Mouse (Mus musculus): ENCODE measurements around the gene Bbs9. TPM values are rescaled to one million over a fixed set of nuclear protein-coding genes. Genes with fewer than 3 reads are reported as not detected.

Bbs9 gene
- total RNA-seq, 2 experiments from 2014 or later = 27.7 to 29.5 TPM

- H3K4me3 ChIP-seq = no peak overlapping the region
- intact Hi-C loops (cut with DNase I) = no loop called here
- no peak overlapping the region for H3K27ac ChIP-seq
- DNase-seq (ENCODE audit: extremely low spot score in 1 of 2, low spot score in 2 of 2) = no peak
- no peak for TF ChIP-seq CTCF (IDR thresholded peaks at IDR 0.05)
These were observed 69.1 kb downstream of the Bbs9 start for GRCm38 (mm10) chr9:22544349-22545341.

GRCm38 (mm10) chr9:22551273-22551672 lies 75.8 kb downstream of the Bbs9 start:
- intact Hi-C loops (cut with DNase I) = loop anchor here (10.0 kb wide), 2 partner anchors 154 to 464 kb away; no protein-coding TSS in a partner anchor
- DNase-seq (ENCODE audit: extremely low spot score in 1 of 2, low spot score in 2 of 2) = no peak
- H3K27ac ChIP-seq = no peak overlapping the region
- TF ChIP-seq CTCF (IDR thresholded peaks at IDR 0.05) = no peak
- no peak overlapping the region for H3K4me3 ChIP-seq

DNA sequence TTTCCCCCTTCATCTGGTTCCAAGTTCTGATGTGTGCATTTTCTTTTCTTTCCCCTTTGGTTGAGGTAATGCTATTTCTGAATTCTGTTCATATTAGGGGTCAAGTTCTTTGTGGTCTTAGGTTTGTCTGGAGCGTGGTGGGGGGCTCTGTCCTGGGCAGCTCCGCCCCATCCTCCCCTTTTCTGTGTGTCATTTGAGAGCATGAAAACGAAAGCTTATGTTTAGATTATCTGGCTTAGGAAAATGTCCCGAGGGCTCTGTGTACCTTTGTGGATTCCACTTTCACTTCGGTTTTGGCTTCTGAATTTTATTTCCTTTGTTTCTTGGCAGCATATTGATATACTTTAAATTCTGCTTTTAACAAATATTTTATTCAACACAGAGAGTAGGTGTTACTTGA lies 80.6 kb downstream of the Bbs9 start:
- Histone ChIP-seq H3K27ac (no peak overlapping the region), H3K4me3 (no peak overlapping the region)
- TF ChIP-seq CTCF (IDR thresholded peaks at IDR 0.05) = no peak
- DNase-seq (ENCODE audit: extremely low spot score in 1 of 2, low spot score in 2 of 2) = no peak
- intact Hi-C loops (cut with DNase I) = loop anchor here (2.0 to 10.0 kb wide), 3 partner anchors 149 to 657 kb away; no protein-coding TSS in a partner anchor

DNA sequence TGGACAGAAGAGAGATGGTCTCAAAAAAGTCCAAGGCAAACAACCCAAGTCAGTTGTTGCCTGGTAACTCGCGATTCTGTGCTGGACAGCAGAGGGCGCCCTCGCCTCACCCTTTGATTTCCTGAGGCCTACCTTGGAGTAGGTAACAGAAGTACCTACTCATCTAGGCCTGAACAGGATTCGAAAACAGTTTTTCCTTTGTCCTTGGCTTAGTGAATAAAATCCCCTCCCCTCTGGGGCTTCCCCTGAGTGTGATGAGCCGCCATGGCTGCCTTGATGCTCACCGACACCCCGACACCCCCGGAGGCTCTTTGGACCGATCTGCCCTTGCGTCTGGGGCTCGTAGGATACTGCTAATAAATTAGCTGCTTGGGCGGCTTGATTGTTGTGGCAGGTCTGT lies 82.0 kb downstream of the Bbs9 start:
- no peak overlapping the region for H3K27ac ChIP-seq
- DNase-seq (ENCODE audit: extremely low spot score in 1 of 2, low spot score in 2 of 2) = peak; percentile 76 to 81
- no peak overlapping the region for H3K4me3 ChIP-seq
- peak; percentile 87 for TF ChIP-seq CTCF (IDR thresholded peaks at IDR 0.05)
- intact Hi-C loops (cut with DNase I) = loop anchor here (1.0 to 10.0 kb wide), 4 partner anchors 147 to 693 kb away; no protein-coding TSS in a partner anchor

DNA sequence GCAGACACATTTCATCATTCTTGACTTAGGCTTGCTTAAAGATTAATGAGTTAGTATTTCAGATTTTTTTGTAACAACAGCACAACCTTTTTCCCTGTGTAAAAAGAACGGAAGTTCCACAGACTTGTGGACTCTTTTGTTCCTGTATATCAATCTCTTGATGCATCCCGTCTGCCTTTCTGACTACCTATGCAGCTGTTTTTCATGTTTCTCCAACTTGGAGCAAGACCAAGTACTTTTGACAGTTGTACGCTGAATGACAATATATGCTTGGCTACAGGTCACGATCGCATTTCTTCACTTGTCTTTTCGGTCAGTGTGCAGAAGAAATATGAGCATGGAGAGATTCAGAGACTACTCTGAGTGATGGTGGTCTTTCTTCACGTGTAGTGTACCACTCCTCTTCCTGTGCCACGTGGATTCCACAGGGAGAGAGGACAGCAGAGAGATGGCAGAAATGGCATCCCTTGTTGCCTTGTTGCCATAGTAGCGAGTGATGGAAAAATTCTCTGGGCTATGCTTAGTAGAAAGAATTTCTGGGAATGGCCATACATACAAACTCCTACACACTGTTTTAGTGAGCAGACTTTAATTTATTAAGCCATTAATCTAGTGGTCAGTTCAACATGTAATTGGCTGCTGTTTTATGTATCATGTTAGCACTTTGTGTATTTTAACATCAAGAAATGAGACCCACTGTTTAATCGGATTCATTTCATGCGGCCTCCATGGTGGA lies 88.3 kb downstream of the Bbs9 start:
- Histone ChIP-seq H3K27ac (no peak overlapping the region), H3K4me3 (no peak overlapping the region)
- TF ChIP-seq CTCF (IDR thresholded peaks at IDR 0.05) = no peak
- no peak for DNase-seq (ENCODE audit: extremely low spot score in 1 of 2, low spot score in 2 of 2)
- intact Hi-C loops (cut with DNase I) = no loop called here

DNA sequence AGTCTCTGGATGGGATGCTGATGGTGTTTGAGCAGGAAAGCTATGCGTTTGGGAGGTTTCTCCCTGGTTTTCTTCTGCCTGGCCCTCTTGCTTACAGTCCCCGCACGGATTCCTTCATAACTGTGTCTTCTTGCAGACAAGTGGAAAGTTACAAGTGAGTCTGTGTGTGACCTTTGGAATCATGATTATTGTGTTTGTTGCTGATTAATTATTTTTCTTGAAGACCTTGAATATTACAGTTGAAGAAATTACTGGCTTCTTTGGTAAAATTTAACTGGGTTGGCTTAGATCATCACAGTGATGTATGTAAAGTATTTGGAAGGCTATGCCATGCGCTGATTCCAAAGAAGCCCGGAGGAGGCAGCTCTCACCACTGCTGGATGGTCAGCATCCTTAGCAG lies 92.2 kb downstream of the Bbs9 start:
- intact Hi-C loops (cut with DNase I) = no loop called here
- no peak overlapping the region for H3K27ac ChIP-seq
- TF ChIP-seq CTCF (IDR thresholded peaks at IDR 0.05) = no peak
- DNase-seq (ENCODE audit: extremely low spot score in 1 of 2, low spot score in 2 of 2) = no peak
- no peak overlapping the region for H3K4me3 ChIP-seq

DNA sequence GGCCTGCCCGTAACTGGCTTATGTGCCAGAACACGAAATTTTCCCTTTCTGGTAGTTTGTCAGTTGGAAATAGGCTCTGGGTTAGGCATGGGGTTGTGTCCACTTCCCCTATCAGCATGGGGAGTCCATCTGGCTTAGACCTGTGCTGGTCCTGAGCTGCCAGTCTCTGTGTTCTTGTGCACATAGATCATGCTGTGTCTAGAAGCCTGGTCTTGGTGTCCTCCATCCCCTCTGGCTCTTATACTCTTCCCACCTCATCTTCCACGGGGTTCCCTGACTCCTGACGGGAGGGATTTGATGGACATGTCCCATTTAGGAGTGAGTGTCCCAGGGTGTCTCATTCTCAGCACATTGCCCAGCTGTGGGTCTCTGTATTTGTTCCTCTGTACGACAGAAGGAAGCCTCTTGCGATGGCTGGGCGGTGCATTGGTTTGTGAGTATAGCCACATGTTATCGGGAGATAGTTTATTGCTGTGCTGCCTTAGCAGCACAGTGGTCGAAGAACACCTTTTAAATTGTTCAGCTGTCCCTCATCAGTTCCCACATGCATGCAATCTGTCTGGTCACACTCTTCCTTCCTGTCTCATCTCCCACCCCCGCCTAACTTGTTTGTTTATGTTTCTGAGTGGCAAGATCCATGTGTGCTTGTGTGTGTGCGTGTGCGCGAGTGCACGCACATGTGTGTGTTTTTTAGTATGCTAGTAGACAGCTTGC lies 101.1 kb downstream of the Bbs9 start:
- intact Hi-C loops (cut with DNase I) = no loop called here
- TF ChIP-seq CTCF (IDR thresholded peaks at IDR 0.05) = no peak
- no peak overlapping the region for H3K4me3 ChIP-seq
- no peak for DNase-seq (ENCODE audit: extremely low spot score in 1 of 2, low spot score in 2 of 2)
- no peak overlapping the region for H3K27ac ChIP-seq

DNA sequence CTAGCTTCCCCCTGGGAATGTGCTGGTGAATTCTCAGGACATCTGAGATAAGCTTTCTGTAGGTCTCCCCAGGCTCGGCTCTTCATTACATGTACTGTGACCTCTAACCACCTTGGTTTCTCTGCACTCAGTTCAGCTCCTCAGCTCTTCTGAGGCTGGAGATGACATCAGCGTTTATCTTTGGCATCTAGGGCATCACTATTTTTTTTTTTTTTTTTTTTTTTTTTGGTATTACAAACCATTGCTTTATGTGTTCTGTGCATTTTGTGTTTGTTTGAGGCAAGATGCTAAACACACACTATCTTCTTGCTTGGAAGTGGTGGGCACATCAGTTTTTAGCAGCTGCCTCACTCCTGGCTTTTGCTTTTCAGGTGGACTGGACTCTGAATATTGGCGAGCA lies 102.8 kb downstream of the Bbs9 start:
- TF ChIP-seq CTCF (IDR thresholded peaks at IDR 0.05) = no peak
- no peak for DNase-seq (ENCODE audit: extremely low spot score in 1 of 2, low spot score in 2 of 2)
- no peak overlapping the region for H3K27ac ChIP-seq
- no peak overlapping the region for H3K4me3 ChIP-seq
- intact Hi-C loops (cut with DNase I) = no loop called here

- no peak for TF ChIP-seq CTCF (IDR thresholded peaks at IDR 0.05)
- no peak overlapping the region for H3K4me3 ChIP-seq
- DNase-seq (ENCODE audit: extremely low spot score in 1 of 2, low spot score in 2 of 2) = no peak
- no peak overlapping the region for H3K27ac ChIP-seq
- intact Hi-C loops (cut with DNase I) = no loop called here
These were observed 108.7 kb downstream of the Bbs9 start for GRCm38 (mm10) chr9:22584221-22584620.

GRCm38 (mm10) chr9:22593032-22593431 lies 117.5 kb downstream of the Bbs9 start:
- no peak for DNase-seq (ENCODE audit: extremely low spot score in 1 of 2, low spot score in 2 of 2)
- intact Hi-C loops (cut with DNase I) = no loop called here
- peak; percentile 6; the same call in 1 of the 2 replicates for TF ChIP-seq CTCF (IDR thresholded peaks at IDR 0.05)
- Histone ChIP-seq H3K27ac (no peak overlapping the region), H3K4me3 (no peak overlapping the region)

DNA sequence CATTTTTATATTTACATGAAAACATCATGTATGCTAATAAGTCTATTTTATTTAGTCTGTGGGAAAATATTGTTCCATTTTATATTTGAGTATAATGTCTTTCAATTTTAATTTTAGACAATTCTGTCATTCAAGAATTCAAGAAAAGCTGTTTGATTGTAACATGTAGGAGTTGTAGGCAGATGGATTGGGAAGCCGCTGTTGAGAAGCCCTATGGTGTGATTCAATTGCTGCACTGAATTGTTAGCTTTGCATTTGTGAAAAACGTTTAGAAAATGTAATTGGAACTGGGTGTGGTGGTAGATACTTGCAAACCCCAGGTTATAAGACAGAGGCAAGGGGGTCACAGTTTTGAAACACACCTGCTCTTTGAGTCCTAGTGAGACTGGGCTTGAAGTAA lies 121.1 kb downstream of the Bbs9 start:
- intact Hi-C loops (cut with DNase I) = no loop called here
- no peak for DNase-seq (ENCODE audit: extremely low spot score in 1 of 2, low spot score in 2 of 2)
- TF ChIP-seq CTCF (IDR thresholded peaks at IDR 0.05) = no peak
- Histone ChIP-seq H3K27ac (no peak overlapping the region), H3K4me3 (no peak overlapping the region)

Data from left cerebral cortex, adult 2 months (tissue).